Mouse (Mus musculus) lung, embryonic 14.5 days (tissue): ENCODE results near the gene Nfia. TPM values are rescaled to one million over a fixed set of nuclear protein-coding genes. Genes with fewer than 3 reads are reported as not detected.

ENCODE experiments used
- ATAC-seq: fragments of 200-750 bp; cut with Nextera tagmentation; 2 replicates; pipeline ENCODE4 v1.8.0; 2017; ENCODE audit warnings: mild to moderate bottlenecking, moderate TSS enrichment, moderate library complexity; ENCODE audit not compliant: insufficient read depth
- DNase-seq: peaks from one replicate; pipeline ENCODE4 v3.0.0-alpha.2; 2015
- H3K27ac ChIP-seq: fragments of 300-500 bp; sonication (generic); 2 replicates; pipeline ENCODE4 v1.5.1; 2014; ENCODE audit warnings: low read depth, mild to moderate bottlenecking, moderate library complexity
- H3K27me3 ChIP-seq: fragments of 300-500 bp; sonication (generic); 2 replicates; pipeline ENCODE4 v1.6.1; 2014; ENCODE audit warnings: low read length, control low read depth; ENCODE audit not compliant: insufficient read depth
- H3K36me3 ChIP-seq: fragments of 300-500 bp; sonication (generic); 2 replicates; pipeline ENCODE4 v1.6.1; 2014; ENCODE audit warnings: control low read depth; ENCODE audit not compliant: insufficient read depth
- H3K4me1 ChIP-seq: fragments of 300-500 bp; sonication (generic); 2 replicates; pipeline ENCODE4 v1.6.1; 2014; ENCODE audit warnings: antibody characterized with exemption, control low read depth; ENCODE audit not compliant: insufficient read depth
- H3K4me2 ChIP-seq: fragments of 300-500 bp; sonication (generic); 2 replicates; pipeline ENCODE4 v1.6.1; 2014; ENCODE audit warnings: mild to moderate bottlenecking
- H3K4me3 ChIP-seq: fragments of 300-500 bp; sonication (generic); 2 replicates; pipeline ENCODE4 v1.5.1; 2014; ENCODE audit warnings: low read depth, low read length
- H3K9ac ChIP-seq: fragments of 300-500 bp; sonication (generic); 2 replicates; pipeline ENCODE4 v1.6.1; 2014
- H3K9me3 ChIP-seq: fragments of 300-500 bp; sonication (generic); 2 replicates; pipeline ENCODE4 v1.6.1; 2016; ENCODE audit warnings: low read depth, low read length, control low read depth
- CTCF ChIP-seq: IDR thresholded peaks from 2 replicates; pipeline ENCODE4 v1.5.1; 2016; ENCODE audit warnings: antibody characterized with exemption, low read depth
- WGBS: fragments of 180-500 bp; shearing (Covaris S2); extraction: QIAGEN DNeasy Blood & Tissue Kit; methylation state at CpG from one replicate; pipeline ENCODE4 v1.1.7; 2014; 5-methylcytosine and 5-hydroxymethylcytosine counted together
- polyA plus RNA-seq: library from polyadenylated mRNA; unstranded; fragments of >200 nt; fragmentation: Nextera tagmentation; extraction: Ambion mirVana; gene quantifications from 2 replicates; pipeline ENCODE4 v1.2.1, GENCODE M21; 2014

The Nfia gene
- polyA plus RNA-seq, 1 experiment from 2014 or later = 48.2 TPM

DNA sequence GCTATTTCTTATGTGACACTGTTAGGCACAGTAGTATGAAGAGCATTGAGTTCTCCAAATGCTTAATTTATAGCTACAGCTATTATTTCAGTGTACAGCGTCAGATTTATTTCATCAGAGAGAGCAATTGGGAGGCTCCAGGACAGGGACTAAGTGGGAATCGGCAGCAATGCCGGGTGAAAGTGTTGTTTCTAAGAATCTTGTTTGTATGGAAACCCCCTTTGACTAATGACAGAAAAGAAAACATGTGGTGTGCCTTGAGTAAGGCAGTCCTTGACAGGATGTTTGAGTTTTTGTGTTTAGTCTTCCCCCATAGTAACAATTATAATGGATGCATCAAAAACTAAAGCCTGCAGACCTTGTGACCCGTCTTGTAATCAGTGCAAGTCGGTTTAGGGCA, 204.4 kb downstream of the Nfia start:
- Histone ChIP-seq H3K9me3 (no peaks in the 10 kb centered on the region), H3K9ac (no peak overlapping the region), H3K27me3 (no peaks in the 10 kb centered on the region), H3K36me3 (no peaks in the 10 kb centered on the region), H3K4me3 (no peak overlapping the region), H3K4me1 (peaks cover 23% of the 10 kb centered on the region), H3K4me2 (no peak overlapping the region), H3K27ac (no peak overlapping the region)
- no peak for TF ChIP-seq CTCF
- DNase-seq = peak; percentile 42
- 31% methylated on average over 5 of the region's 5 CpGs for WGBS
- ATAC-seq = peak; percentile 14; the same call in 1 of the 2 replicates

DNA sequence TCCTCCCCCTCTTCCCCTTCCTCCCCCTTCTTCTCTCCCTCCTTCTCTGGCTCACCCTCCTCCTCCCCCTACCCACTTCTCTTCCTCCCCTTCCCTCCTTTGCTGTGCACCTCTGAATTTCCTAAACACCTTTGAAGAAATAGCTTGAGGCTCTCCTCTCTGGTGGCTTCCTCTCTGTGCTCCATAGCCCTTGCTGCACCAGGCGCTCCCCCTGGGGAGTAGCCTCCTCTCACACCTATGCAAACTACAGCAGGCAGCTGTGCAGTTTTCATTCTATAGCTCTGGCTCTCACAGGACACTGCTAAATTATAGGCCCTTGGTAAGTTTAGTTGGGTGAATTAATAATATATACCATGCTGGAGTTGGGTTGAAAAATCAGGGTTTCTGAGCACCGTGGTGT, 211.8 kb downstream of the Nfia start:
- ATAC-seq (no peak), DNase-seq (no peak)
- no peaks in the 10 kb centered on the region for H3K9me3 ChIP-seq
- no peak overlapping the region for H3K4me3 ChIP-seq
- WGBS = 85% methylated on average over 2 of the region's 2 CpGs
- H3K4me1 ChIP-seq = no peaks in the 10 kb centered on the region
- no peaks in the 10 kb centered on the region for H3K27me3 ChIP-seq
- no peak for TF ChIP-seq CTCF
- H3K9ac ChIP-seq = no peak overlapping the region
- no peak overlapping the region for H3K27ac ChIP-seq
- no peaks in the 10 kb centered on the region for H3K36me3 ChIP-seq
- no peak overlapping the region for H3K4me2 ChIP-seq

DNA sequence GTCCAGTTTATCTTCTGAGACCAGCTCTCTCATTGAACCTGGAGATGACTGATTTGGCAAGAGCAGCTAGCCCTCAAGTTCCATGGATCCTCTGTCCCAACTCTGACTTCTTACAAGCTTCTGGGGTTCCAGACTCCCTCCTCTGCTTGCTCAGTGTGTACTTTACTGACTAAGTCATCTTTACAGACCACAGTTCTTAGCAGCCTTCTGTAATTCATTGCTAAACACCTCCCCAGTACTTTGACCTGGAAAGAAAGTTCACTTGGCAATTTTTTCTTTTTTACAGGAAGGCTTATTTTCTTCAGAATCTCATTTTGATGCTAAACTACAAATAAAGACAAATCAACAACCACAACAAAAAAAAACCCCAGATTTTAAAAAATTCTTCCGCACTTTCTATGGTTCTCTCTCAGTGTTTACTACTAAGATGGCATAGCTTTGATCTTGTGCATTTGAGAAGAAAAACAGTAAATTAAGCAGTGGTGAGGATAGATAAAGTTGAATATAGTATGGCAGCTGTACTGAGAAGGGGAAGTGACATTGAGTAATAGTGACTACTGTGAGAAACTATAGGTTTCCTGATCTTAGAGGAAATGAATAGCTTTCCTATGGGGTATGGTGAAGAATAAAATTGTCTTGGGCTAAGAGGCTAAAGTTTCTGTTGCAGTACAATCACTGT, 213.7 kb downstream of the Nfia start:
- ATAC-seq (no peak), DNase-seq (no peak)
- Histone ChIP-seq H3K36me3 (no peaks in the 10 kb centered on the region), H3K27me3 (no peaks in the 10 kb centered on the region), H3K27ac (no peak overlapping the region), H3K4me1 (0 out of 2 replicates have a peak, but pooled peaks cover 8% of the 10 kb centered on the region), H3K9me3 (no peaks in the 10 kb centered on the region), H3K9ac (no peak overlapping the region), H3K4me2 (no peak overlapping the region), H3K4me3 (no peak overlapping the region)
- TF ChIP-seq CTCF = no peak
- 75% methylated on average over 1 of the region's 1 CpGs for WGBS

DNA sequence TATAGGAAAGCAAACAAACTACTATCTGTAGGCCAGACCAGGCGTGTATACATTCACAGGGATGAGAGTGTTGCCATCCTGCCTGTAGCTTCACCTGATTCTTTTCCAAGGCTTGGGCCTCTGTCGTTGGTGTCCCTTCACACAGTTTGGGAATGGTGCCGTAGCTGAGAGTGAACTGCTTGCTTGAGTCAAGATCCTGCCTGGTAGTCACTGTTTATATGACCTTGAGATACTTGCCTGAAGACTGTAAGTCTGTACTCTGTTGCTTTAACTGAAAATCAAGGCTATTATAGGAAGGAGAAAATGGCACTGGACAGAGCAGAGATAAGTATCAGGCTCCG, 214.2 kb downstream of the Nfia start:
- no peak overlapping the region for H3K27ac ChIP-seq
- H3K27me3 ChIP-seq = no peaks in the 10 kb centered on the region
- no peak overlapping the region for H3K9ac ChIP-seq

DNA sequence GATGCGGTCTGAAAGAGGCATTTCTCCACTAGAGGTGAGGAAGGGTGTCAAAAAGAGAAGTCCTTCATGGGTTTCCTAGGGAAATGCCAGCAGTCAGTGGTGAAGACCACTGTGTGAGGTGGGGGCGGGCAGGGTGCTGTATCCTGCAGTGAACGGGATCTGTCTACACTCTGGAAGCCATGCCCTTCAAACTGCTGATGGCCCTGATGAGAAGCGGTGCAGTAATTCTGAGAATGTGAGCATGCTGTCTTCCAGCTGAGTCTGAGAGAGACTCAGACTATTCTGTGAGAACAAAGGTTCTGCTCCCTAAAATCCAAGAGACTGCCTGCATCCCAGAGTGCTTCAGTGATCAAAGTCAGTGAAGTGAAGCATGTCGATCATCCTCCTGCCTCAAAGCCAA, 216.2 kb downstream of the Nfia start:
- WGBS = 61% methylated on average over 5 of the region's 5 CpGs
- Histone ChIP-seq H3K4me2 (no peak overlapping the region), H3K9ac (no peak overlapping the region), H3K27ac (no peak overlapping the region), H3K27me3 (no peaks in the 10 kb centered on the region), H3K36me3 (no peaks in the 10 kb centered on the region), H3K4me3 (no peak overlapping the region), H3K4me1 (0 out of 2 replicates have a peak, but pooled peaks cover 11% of the 10 kb centered on the region), H3K9me3 (no peaks in the 10 kb centered on the region)
- DNase-seq (no peak), ATAC-seq (no peak)
- no peak for TF ChIP-seq CTCF

More for the DNA sequence above, 214.2 kb downstream of the Nfia start:
- 60% methylated on average over 4 of the region's 4 CpGs for WGBS
- no peak for ATAC-seq
- TF ChIP-seq CTCF = no peak
- H3K36me3 ChIP-seq = no peaks in the 10 kb centered on the region
- DNase-seq = no peak
- H3K4me1 ChIP-seq = 0 out of 2 replicates have a peak, but pooled peaks cover 8% of the 10 kb centered on the region
- no peak overlapping the region for H3K4me3 ChIP-seq
- H3K9me3 ChIP-seq = no peaks in the 10 kb centered on the region
- no peak overlapping the region for H3K4me2 ChIP-seq

DNA sequence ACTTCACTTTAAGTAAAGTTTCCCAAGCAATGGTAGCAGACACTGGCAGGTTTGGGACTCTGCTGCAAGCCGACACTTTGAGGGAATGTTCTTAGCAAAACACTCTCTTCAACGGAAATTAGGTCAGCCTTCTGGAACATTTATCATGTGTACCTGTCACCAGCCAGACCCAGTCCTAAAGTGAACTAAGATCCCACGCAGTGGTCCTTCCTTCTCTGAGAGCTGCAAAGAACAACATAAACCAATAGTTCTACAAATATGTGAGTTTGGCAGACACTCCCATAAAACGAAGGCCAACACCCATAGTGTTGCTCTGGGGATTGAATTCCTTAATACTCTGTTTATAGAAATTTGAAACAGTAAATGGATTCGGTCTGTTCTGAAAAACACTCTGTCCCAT, 217.9 kb downstream of the Nfia start:
- H3K36me3 ChIP-seq = no peaks in the 10 kb centered on the region
- no peak for TF ChIP-seq CTCF
- WGBS = 31% methylated on average over 5 of the region's 5 CpGs
- no peaks in the 10 kb centered on the region for H3K27me3 ChIP-seq
- H3K27ac ChIP-seq = peak overlapping the region; percentile 18; the same call in 1 of the 2 replicates
- no peaks in the 10 kb centered on the region for H3K9me3 ChIP-seq
- H3K4me3 ChIP-seq = no peak overlapping the region
- H3K4me1 ChIP-seq = 0 out of 2 replicates have a peak, but pooled peaks cover 11% of the 10 kb centered on the region
- no peak for ATAC-seq
- DNase-seq = peak; percentile 53
- H3K4me2 ChIP-seq = no peak overlapping the region
- H3K9ac ChIP-seq = no peak overlapping the region

DNA sequence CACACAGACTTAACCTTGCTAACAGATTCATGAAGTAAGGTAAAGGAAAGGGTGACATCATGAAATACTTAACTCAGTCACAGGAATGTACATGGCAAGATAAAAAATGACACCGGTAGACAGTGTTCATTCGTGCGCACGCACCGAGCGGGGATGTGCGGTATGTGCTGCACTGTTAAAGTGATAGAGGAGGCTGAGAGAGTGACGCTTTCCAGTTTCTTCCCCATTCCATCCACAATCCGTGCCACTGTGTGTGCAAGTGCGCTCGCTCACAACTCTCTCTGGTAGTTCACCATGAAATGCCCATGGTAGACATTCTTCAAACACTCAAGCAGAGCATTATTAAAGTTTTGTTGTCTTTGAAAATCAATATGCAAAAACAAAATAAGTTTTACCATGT, 218.9 kb downstream of the Nfia start:
- no peak for ATAC-seq
- no peak for TF ChIP-seq CTCF
- H3K27ac ChIP-seq = no peak overlapping the region
- no peaks in the 10 kb centered on the region for H3K36me3 ChIP-seq
- WGBS = 84% methylated on average over 11 of the region's 11 CpGs
- no peaks in the 10 kb centered on the region for H3K9me3 ChIP-seq
- H3K4me1 ChIP-seq = 0 out of 2 replicates have a peak, but pooled peaks cover 11% of the 10 kb centered on the region
- H3K4me3 ChIP-seq = no peak overlapping the region
- no peak for DNase-seq
- no peaks in the 10 kb centered on the region for H3K27me3 ChIP-seq
- H3K9ac ChIP-seq = no peak overlapping the region
- no peak overlapping the region for H3K4me2 ChIP-seq
